Comparison of ENCODE assay signal across 20 mouse cellular contexts in the genomic region with DNA sequence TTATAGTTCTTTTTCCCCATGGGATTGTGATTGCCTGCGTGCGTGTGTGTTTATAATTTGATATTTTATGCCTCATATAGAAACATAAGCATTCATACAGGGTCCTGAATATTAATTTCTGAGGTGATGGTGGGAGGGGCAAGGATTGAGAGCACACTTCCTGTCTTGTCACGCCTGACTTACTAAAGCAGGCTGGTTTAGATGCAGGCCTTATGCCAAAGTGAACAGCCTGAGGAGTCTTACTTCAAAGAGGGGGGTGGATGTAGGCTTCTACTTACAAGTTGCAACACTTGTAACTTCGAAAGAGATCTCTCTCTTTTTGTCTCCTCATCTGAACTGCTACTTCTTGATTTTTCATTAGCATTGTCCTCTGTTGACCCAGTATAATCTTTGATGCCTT. TPM values are rescaled to one million over a fixed set of nuclear protein-coding genes. Genes with fewer than 3 reads are reported as not detected.
DNase-seq lines count a peak whose midpoint lies in the region; ATAC-seq and TF ChIP-seq lines count a peak whose summit lies in the region.
"Had no signal": no experiment of that assay in that cellular context is flagged by ENCODE, and none has a peak within 500 bp of the region (broad histone marks: within the 10 kb centered on the region; RNA-seq: fewer than 3 reads in every experiment).

No protein-coding gene starts in this region.

- in situ Hi-C loops in CH12.LX (cut with MboI; ENCODE audit: low pct_ligation_motif_present, low pct_unique_long_range_greater_than_20kb, low sequenced_read_pairs): no loop called here

- no peak for TF ChIP-seq RAD21 in CH12.LX (IDR thresholded peaks at IDR 0.05; ENCODE audit: low read depth, low read length)

- no peak overlapping the region for H3K4me3 ChIP-seq in forebrain, postnatal 0 days (ENCODE audit: low read depth, low read length)
- no peak overlapping the region for H3K4me3 ChIP-seq in forebrain, embryonic 12.5 days (replicated peaks)
- no peak overlapping the region for H3K4me3 ChIP-seq in limb, embryonic 14.5 days (replicated peaks; ENCODE audit: low read length)
- H3K4me3 ChIP-seq in limb, embryonic 10.5 days: no peak overlapping the region
- no peak overlapping the region for H3K4me3 ChIP-seq in CH12.LX (replicated peaks in 1 of 3; ENCODE audit: low read depth in 2 of 3, low read length in 2 of 3, poor library complexity in 1 of 3)
- no peak overlapping the region for H3K4me3 ChIP-seq in heart, adult 2 months
- H3K4me3 ChIP-seq: heart, embryonic 13.5 days; hindbrain, embryonic 10.5 days; intestine, embryonic 15.5 days; neural tube, embryonic 13.5 days had no signal

- WGBS in forebrain, postnatal 0 days: 61% methylated on average over 4 of the region's 4 CpGs
- 84% methylated on average over 4 of the region's 4 CpGs for WGBS in forebrain, embryonic 12.5 days
- WGBS in limb, embryonic 14.5 days: 82% methylated on average over 4 of the region's 4 CpGs
- WGBS in limb, embryonic 10.5 days: 94% methylated on average over 4 of the region's 4 CpGs
- 67% methylated on average over 4 of the region's 4 CpGs for WGBS in heart, adult 2 months

- H3K4me1 ChIP-seq in forebrain, postnatal 0 days (ENCODE audit: insufficient read depth): no peaks in the 10 kb centered on the region
- H3K4me1 ChIP-seq in forebrain, embryonic 12.5 days: no peaks in the 10 kb centered on the region
- no peaks in the 10 kb centered on the region for H3K4me1 ChIP-seq in limb, embryonic 14.5 days (ENCODE audit: control insufficient read depth, insufficient read depth, low read length)
- no peaks in the 10 kb centered on the region for H3K4me1 ChIP-seq in limb, embryonic 10.5 days
- H3K4me1 ChIP-seq in CH12.LX (ENCODE audit: control insufficient read depth in 1 of 2, insufficient read depth in 2 of 2): peaks cover 0 to 14% of the 10 kb centered on the region in 2 experiments; a peak in 3 of 4 replicates
- no peaks in the 10 kb centered on the region for H3K4me1 ChIP-seq in heart, adult 2 months (ENCODE audit: control insufficient read depth, insufficient read depth, low read length)
- H3K4me1 ChIP-seq: heart, embryonic 13.5 days; hindbrain, embryonic 10.5 days; intestine, embryonic 15.5 days; neural tube, embryonic 13.5 days had no signal

- TF ChIP-seq CTCF in forebrain, postnatal 0 days (IDR thresholded peaks at IDR 0.05; ENCODE audit: low read depth): no peak
- TF ChIP-seq CTCF in CH12.LX (conservative IDR thresholded peaks at IDR 0.05 in 1 of 2, IDR thresholded peaks at IDR 0.05 in 1 of 2; ENCODE audit: low read depth in 2 of 2, low read length in 2 of 2): no peak
- no peak for TF ChIP-seq CTCF in heart, adult 2 months (IDR thresholded peaks at IDR 0.05)

- peaks cover 26% of the 10 kb centered on the region for H3K79me2 ChIP-seq in CH12.LX (replicated peaks; ENCODE audit: control insufficient read depth, extremely low read depth, insufficient read depth, poor library complexity, severe bottlenecking)
- no peaks in the 10 kb centered on the region for H3K79me2 ChIP-seq in heart, adult 2 months (replicated peaks; ENCODE audit: control insufficient read depth, insufficient read depth, low read length)

- intact Hi-C loops in heart, adult 2 months (cut with DNase I): no loop called here

- no peak overlapping the region for H3K4me2 ChIP-seq in forebrain, postnatal 0 days (ENCODE audit: low read depth)
- no peak overlapping the region for H3K4me2 ChIP-seq in forebrain, embryonic 12.5 days
- no peak overlapping the region for H3K4me2 ChIP-seq in limb, embryonic 14.5 days (replicated peaks; ENCODE audit: low read depth, low read length, severe bottlenecking)
- no peak overlapping the region for H3K4me2 ChIP-seq in CH12.LX (ENCODE audit: insufficient read depth, low read depth, poor library complexity, severe bottlenecking)
- H3K4me2 ChIP-seq: heart, embryonic 13.5 days; intestine, embryonic 15.5 days; lung, embryonic 14.5 days; neural tube, embryonic 13.5 days had no signal

- TF ChIP-seq EP300 in CH12.LX (IDR thresholded peaks at IDR 0.05; ENCODE audit: low read length): no peak
- TF ChIP-seq EP300 in heart, adult 2 months (IDR thresholded peaks at IDR 0.05; ENCODE audit: insufficient read depth, low read depth, low read length): no peak

- peak; percentile 34; the same call in 1 of the 2 replicates for ATAC-seq in forebrain, postnatal 0 days
- no peak for ATAC-seq in forebrain, embryonic 12.5 days (ENCODE audit: low FRiP score)
- ATAC-seq in limb, embryonic 14.5 days (ENCODE audit: low FRiP score, low read depth): no peak
- ATAC-seq in megakaryocyte, adult 5-6 weeks (ENCODE audit: poor library complexity, severe bottlenecking): no peak
- ATAC-seq: intestine, embryonic 15.5 days had no signal

- peaks cover 11% of the 10 kb centered on the region; the same call in 1 of the 2 replicates for H3K36me3 ChIP-seq in forebrain, postnatal 0 days (ENCODE audit: insufficient read depth)
- peaks cover 16% of the 10 kb centered on the region; the same call in 1 of the 2 replicates for H3K36me3 ChIP-seq in forebrain, embryonic 12.5 days (replicated peaks)
- H3K36me3 ChIP-seq in limb, embryonic 14.5 days (ENCODE audit: control insufficient read depth, insufficient read depth, low read length): peaks cover 13% of the 10 kb centered on the region; the same call in 1 of the 2 replicates
- peaks cover 37% of the 10 kb centered on the region for H3K36me3 ChIP-seq in limb, embryonic 10.5 days
- H3K36me3 ChIP-seq in CH12.LX (replicated peaks in 1 of 2; ENCODE audit: control insufficient read depth in 1 of 2, insufficient read depth in 1 of 2, low read length in 1 of 2): peaks cover 28 to 42% of the 10 kb centered on the region in 2 experiments
- H3K36me3 ChIP-seq in heart, adult 2 months (ENCODE audit: control insufficient read depth, insufficient read depth, low read length): no peaks in the 10 kb centered on the region
- H3K36me3 ChIP-seq: intestine, embryonic 15.5 days had no signal

- peak; percentile 11 for DNase-seq in forebrain, postnatal 0 days
- DNase-seq in limb, embryonic 14.5 days (ENCODE audit: low spot score): peak; percentile 13
- DNase-seq in limb, embryonic 10.5 days (ENCODE audit: low spot score): no peak
- peak; percentile 27 for DNase-seq in CH12.LX (ENCODE audit: extremely low read depth)
- DNase-seq in kidney, postnatal 14 days: peak; percentile 44
- no peak for DNase-seq in heart, adult 2 months
- DNase-seq: adrenal gland, postnatal 25 days; cerebellum, adult 9-11 months; gastrocnemius, postnatal 10 days; layer of hippocampus, adult 9-11 months; liver; lung, embryonic 14.5 days; thymus, adult 18-20 months had no signal

- no peak for TF ChIP-seq POLR2A in limb, embryonic 14.5 days (IDR thresholded peaks at IDR 0.05; ENCODE audit: borderline replicate concordance, extremely low read depth, insufficient read depth, insufficient read length)
- no peak for TF ChIP-seq POLR2A in CH12.LX (IDR thresholded peaks at IDR 0.05; ENCODE audit: low read depth, low read length)
- TF ChIP-seq POLR2A in heart, adult 2 months (IDR thresholded peaks at IDR 0.05; ENCODE audit: insufficient read depth, low read depth, low read length): no peak

- H3K27ac ChIP-seq in forebrain, postnatal 0 days (ENCODE audit: low read depth, low read length): no peak overlapping the region
- H3K27ac ChIP-seq in forebrain, embryonic 12.5 days: no peak overlapping the region
- no peak overlapping the region for H3K27ac ChIP-seq in limb, embryonic 14.5 days (replicated peaks; ENCODE audit: low read depth, low read length)
- no peak overlapping the region for H3K27ac ChIP-seq in limb, embryonic 10.5 days
- H3K27ac ChIP-seq in CH12.LX (ENCODE audit: insufficient read depth, low read depth): no peak overlapping the region
- H3K27ac ChIP-seq in heart, adult 2 months: no peak overlapping the region
- H3K27ac ChIP-seq: heart, embryonic 13.5 days; hindbrain, embryonic 10.5 days; intestine, embryonic 15.5 days; macrophage; neural tube, embryonic 13.5 days had no signal

- H3K27me3 ChIP-seq in forebrain, postnatal 0 days (ENCODE audit: insufficient read depth, low read length): no peaks in the 10 kb centered on the region
- H3K27me3 ChIP-seq in forebrain, embryonic 12.5 days: no peaks in the 10 kb centered on the region
- H3K27me3 ChIP-seq in limb, embryonic 14.5 days (ENCODE audit: control insufficient read depth, insufficient read depth, low read length): no peaks in the 10 kb centered on the region
- H3K27me3 ChIP-seq in limb, embryonic 10.5 days (ENCODE audit: low read depth, poor library complexity, severe bottlenecking): no peaks in the 10 kb centered on the region
- no peaks in the 10 kb centered on the region for H3K27me3 ChIP-seq in CH12.LX (replicated peaks)
- no peaks in the 10 kb centered on the region for H3K27me3 ChIP-seq in heart, adult 2 months (ENCODE audit: control insufficient read depth, insufficient read depth, low read length)
- H3K27me3 ChIP-seq: heart, embryonic 13.5 days; intestine, embryonic 15.5 days; neural tube, embryonic 13.5 days had no signal

- no peaks in the 10 kb centered on the region for H3K9me3 ChIP-seq in forebrain, postnatal 0 days (ENCODE audit: low read length)
- no peaks in the 10 kb centered on the region for H3K9me3 ChIP-seq in forebrain, embryonic 12.5 days
- no peaks in the 10 kb centered on the region for H3K9me3 ChIP-seq in limb, embryonic 14.5 days (ENCODE audit: control insufficient read depth, low read length)
- H3K9me3 ChIP-seq in limb, embryonic 10.5 days (replicated peaks): no peaks in the 10 kb centered on the region
- H3K9me3 ChIP-seq in CH12.LX (replicated peaks; ENCODE audit: low read length): no peaks in the 10 kb centered on the region
- H3K9me3 ChIP-seq: heart, embryonic 13.5 days; hindbrain, embryonic 10.5 days; intestine, embryonic 15.5 days; neural tube, embryonic 13.5 days had no signal

- dilution Hi-C loops in CH12.LX (cut with MboI; ENCODE audit: extremely low pct_ligation_motif_present, extremely low pct_unique_long_range_greater_than_20kb, low sequenced_read_pairs): no loop called here

- no peak overlapping the region for H3K9ac ChIP-seq in forebrain, postnatal 0 days
- no peak overlapping the region for H3K9ac ChIP-seq in forebrain, embryonic 12.5 days
- no peak overlapping the region for H3K9ac ChIP-seq in limb, embryonic 14.5 days (ENCODE audit: low read depth, low read length, severe bottlenecking)
- H3K9ac ChIP-seq in CH12.LX (ENCODE audit: insufficient read depth, low read depth): no peak overlapping the region
- no peak overlapping the region for H3K9ac ChIP-seq in heart, adult 2 months (ENCODE audit: low read depth, low read length)
- H3K9ac ChIP-seq: heart, embryonic 13.5 days; intestine, embryonic 15.5 days; lung, embryonic 14.5 days; neural tube, embryonic 13.5 days had no signal

RNA-seq across cellular contexts. Expression of gene Hbs1l, which starts 18.0 kb away (rescaled TPM):
- total RNA-seq in forebrain, postnatal 0 days (2014; rRNA removed): 98.0 and 108 TPM in 2 replicates
- 73.7 and 81.8 TPM in 2 replicates for polyA plus RNA-seq in forebrain, postnatal 0 days (2015; fragmentation: Nextera tagmentation; extraction: Ambion mirVana)
- 131 and 139 TPM in 2 replicates for polyA plus RNA-seq in forebrain, embryonic 12.5 days (2016; fragmentation: Nextera tagmentation; extraction: Ambion mirVana)
- polyA plus RNA-seq in limb, embryonic 14.5 days (2012; rRNA removed): 44.1 and 46.0 TPM in 2 replicates
- 85.4 and 99.9 TPM in 2 replicates for polyA plus RNA-seq in limb, embryonic 14.5 days (2014; fragmentation: Nextera tagmentation; extraction: Ambion mirVana)
- polyA plus RNA-seq in limb, embryonic 10.5 days (2016; fragmentation: Nextera tagmentation; extraction: Ambion mirVana): 117 and 122 TPM in 2 replicates
- 106 and 111 TPM in 2 replicates for total RNA-seq in CH12.LX (2012; rRNA removed)
- total RNA-seq in CH12.LX (2014; rRNA removed): 111 and 133 TPM in 2 replicates
- 93.5 and 99.7 TPM in 2 replicates for polyA plus RNA-seq in CH12.LX (2012; ENCODE audit: insufficient read length, low read depth)
- total RNA-seq in heart, adult 2 months (2021): 10 to 100 TPM; 72.9 to 79.7 TPM
- polyA plus RNA-seq in heart, adult 2 months (2012; rRNA removed): 13.5 and 20.9 TPM in 2 replicates
- total RNA-seq in megakaryocyte, adult 5-6 weeks (2015): 39.0 and 40.4 TPM in 2 replicates
- 55.4 and 57.3 TPM in 2 replicates for total RNA-seq in megakaryocyte, adult 5-6 weeks (2017)

Comparison
In these comparisons a context has a peak if more than half of its experiments do, and no peak if none do; other contexts are left out.
1. DNase-seq: peak in forebrain, postnatal 0 days (single experiment), limb, embryonic 14.5 days (single experiment), CH12.LX (single experiment) and kidney, postnatal 14 days (single experiment); none in limb, embryonic 10.5 days (single experiment) and heart, adult 2 months (0 of 2).